Mouse (Mus musculus) cerebellum, adult 2 months (tissue): ENCODE results near the gene Tenm2.

Experiments
- CTCF ChIP-seq: fragments of 200-500 bp; IDR thresholded peaks from 2 replicates; pipeline ENCODE4 v1.5.1; 2011; ENCODE audit warnings: low read depth, mild to moderate bottlenecking, control low read depth, low read length, moderate library complexity, borderline replicate concordance; ENCODE audit not compliant: insufficient read depth
- POLR2A ChIP-seq: fragments of 200-500 bp; IDR thresholded peaks from 2 replicates; pipeline ENCODE4 v1.6.1; 2011; ENCODE audit warnings: low read length, control low read depth, borderline replicate concordance; ENCODE audit not compliant: insufficient read depth

DNA sequence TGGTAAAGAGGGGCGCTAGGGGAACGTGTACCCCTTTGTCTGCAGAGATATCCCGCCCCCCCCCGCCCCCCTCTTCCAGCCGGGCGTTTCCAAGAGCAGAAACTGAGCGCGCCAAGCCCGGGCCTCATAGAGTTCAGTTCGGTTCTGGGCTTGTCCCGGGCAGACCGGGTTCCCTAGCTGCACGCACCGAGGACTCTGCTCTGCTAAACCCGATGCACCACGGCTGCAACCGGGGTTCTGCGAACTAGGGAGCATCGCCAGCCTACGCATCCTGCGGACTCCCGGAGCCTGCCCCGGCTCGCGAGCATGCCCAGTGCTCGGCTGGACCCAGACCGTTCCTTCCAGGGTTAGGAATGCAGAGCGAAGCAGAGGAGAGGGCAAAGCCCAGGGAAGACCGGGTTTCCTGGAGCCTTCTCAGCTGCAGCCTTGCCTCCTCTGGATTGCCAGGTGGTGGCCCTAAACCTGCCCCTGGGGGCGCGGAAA lies 878 bp upstream of the Tenm2 start:
- TF ChIP-seq CTCF (no peak), POLR2A (no peak)
